ENCODE assay signal across 9 mouse cellular contexts in the genomic region with DNA sequence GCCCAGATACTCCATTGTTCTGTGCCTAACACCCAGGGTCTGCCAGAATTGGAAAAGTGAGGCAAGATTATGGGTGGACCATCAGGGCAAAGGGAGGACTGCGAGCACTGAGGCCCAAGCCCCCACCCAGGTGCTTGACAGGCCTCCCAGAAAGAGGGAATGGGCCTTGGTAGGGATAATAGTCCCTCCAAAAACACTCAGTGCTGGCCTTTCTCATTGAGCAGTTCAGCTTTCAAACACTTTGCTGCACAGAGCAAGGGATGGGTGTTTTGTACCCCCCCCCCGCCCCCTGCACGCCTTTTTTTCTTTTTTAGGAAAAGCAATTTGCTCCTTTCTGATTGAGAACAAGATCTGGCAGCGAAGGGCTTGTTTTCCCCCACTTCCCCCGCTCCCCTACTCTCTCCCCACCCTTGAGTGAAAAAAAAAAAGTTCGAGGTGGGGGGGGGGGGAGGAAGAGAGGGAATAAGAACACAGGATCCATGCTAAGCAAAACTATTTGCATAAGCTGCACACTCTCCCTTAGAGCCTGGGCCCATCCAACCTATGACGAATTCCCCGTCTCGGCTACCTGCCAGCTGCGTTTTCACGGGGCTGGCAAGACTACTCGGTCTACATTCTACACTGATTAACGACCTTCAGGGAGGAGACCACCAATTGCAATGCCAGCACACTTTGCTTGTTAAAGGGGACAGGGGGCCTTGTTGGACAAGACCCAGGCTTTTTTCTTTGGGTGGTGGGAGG. TPM values are rescaled to one million over a fixed set of nuclear protein-coding genes. Genes with fewer than 3 reads are reported as not detected.
DNase-seq lines count a peak whose midpoint lies in the region.
"Had no signal": no experiment of that assay in that cellular context is flagged by ENCODE, and none has a peak within 500 bp of the region (broad histone marks: within the 10 kb centered on the region; RNA-seq: fewer than 3 reads in every experiment).

No protein-coding gene starts in this region.

- 76% methylated on average over 13 of the region's 13 CpGs for WGBS in midbrain, embryonic 10.5 days

- H3K36me3 ChIP-seq in midbrain, embryonic 10.5 days, result no peaks in the 10 kb centered on the region

- H3K4me1 ChIP-seq in midbrain, embryonic 10.5 days, result peaks cover 46% of the 10 kb centered on the region

- DNase-seq in kidney, postnatal 4 days, result peak; percentile 66 to 72
- no peak for DNase-seq in kidney, adult 11 months
- DNase-seq in brain, adult 2 months (ENCODE audit: low read depth, low spot score), result peak; percentile 28
- peak; percentile 29 to 34 for DNase-seq in frontal cortex, postnatal 14 days (ENCODE audit: low spot score in 2 of 2)
- DNase-seq in midbrain, embryonic 10.5 days (ENCODE audit: low spot score), result no peak
- no peak for DNase-seq in embryo, embryonic 11 days
- no peak for DNase-seq in yolk sac, embryonic 10.5 days (ENCODE audit: low spot score)
- DNase-seq in retina, postnatal 1 day, result no peak

- no peaks in the 10 kb centered on the region for H3K9me3 ChIP-seq in midbrain, embryonic 10.5 days (replicated peaks)
- H3K9me3 ChIP-seq: megakaryocyte, embryonic 14.5 days had no signal

- peak overlapping the region; percentile 85 for H3K27ac ChIP-seq in midbrain, embryonic 10.5 days (replicated peaks)

- no peak overlapping the region for H3K4me3 ChIP-seq in midbrain, embryonic 10.5 days
- H3K4me3 ChIP-seq: megakaryocyte, embryonic 14.5 days had no signal

- H3K27me3 ChIP-seq in midbrain, embryonic 10.5 days (ENCODE audit: low read depth, poor library complexity, severe bottlenecking), result no peaks in the 10 kb centered on the region

RNA-seq across cellular contexts. Expression of a gene that starts 42.4 kb away (rescaled TPM):
- polyA plus RNA-seq in midbrain, embryonic 10.5 days (2016; fragmentation: Nextera tagmentation; extraction: Ambion mirVana), result 39.0 and 48.4 TPM in 2 replicates

Comparison
In these comparisons a context has a peak if more than half of its experiments do, and no peak if none do; other contexts are left out.
1. DNase-seq: peak in kidney, postnatal 4 days (2 of 2), brain, adult 2 months (single experiment) and frontal cortex, postnatal 14 days (2 of 2); none in kidney, adult 11 months (single experiment), midbrain, embryonic 10.5 days (single experiment), embryo, embryonic 11 days (single experiment), yolk sac, embryonic 10.5 days (single experiment) and retina, postnatal 1 day (single experiment).